Mouse (Mus musculus): ENCODE results near the gene Tes3-ps.

DNA sequence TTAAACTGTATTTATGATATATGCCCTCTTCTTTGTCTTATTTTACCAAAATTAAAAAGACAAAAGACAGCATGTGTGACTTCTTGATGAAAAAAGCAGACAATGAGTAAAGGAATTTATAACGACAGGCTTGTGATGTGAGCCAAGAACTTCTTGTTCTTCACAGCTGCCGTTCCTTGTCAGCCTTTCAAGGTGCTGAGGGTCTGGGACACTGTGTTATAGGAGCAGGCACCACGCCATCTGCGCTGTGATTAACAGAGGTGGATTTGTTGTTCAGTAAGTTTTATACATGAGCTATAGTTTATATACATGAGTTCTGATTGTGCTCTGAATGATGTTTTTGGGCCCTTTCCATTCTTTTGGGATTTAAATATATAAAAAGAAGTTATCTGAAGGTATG, 13.7 kb upstream of the Tes3-ps start:
- TF ChIP-seq POLR2A (IDR thresholded peaks at IDR 0.05; ENCODE audit: extremely low read depth, insufficient read depth, low read length) (no peak), CTCF (IDR thresholded peaks at IDR 0.05; ENCODE audit: low read depth, low read length) (no peak)
